Mouse (Mus musculus) midbrain, embryonic 13.5 days (tissue): ENCODE results near the gene Pttg1ip. TPM values are rescaled to one million over a fixed set of nuclear protein-coding genes. Genes with fewer than 3 reads are reported as not detected.

Experiments used
- ATAC-seq: fragments of 200-750 bp; cut with Nextera tagmentation; 2 replicates; pipeline ENCODE4 v1.8.0; 2017; ENCODE audit warnings: mild to moderate bottlenecking, moderate TSS enrichment, moderate library complexity
- H3K27ac ChIP-seq: fragments of 300-500 bp; sonication (generic); 2 replicates; pipeline ENCODE4 v1.5.1; 2015; ENCODE audit warnings: inconsistent platforms, mild to moderate bottlenecking, moderate library complexity
- H3K27me3 ChIP-seq: fragments of 300-500 bp; sonication (generic); 2 replicates; pipeline ENCODE4 v1.6.1; 2015; ENCODE audit warnings: mild to moderate bottlenecking, inconsistent platforms
- H3K36me3 ChIP-seq: fragments of 300-500 bp; sonication (generic); 2 replicates; pipeline ENCODE4 v1.6.1; 2015; ENCODE audit warnings: mild to moderate bottlenecking, inconsistent platforms
- H3K4me1 ChIP-seq: fragments of 300-500 bp; sonication (generic); replicated peaks from 2 replicates; pipeline ENCODE4 v1.6.1; 2015; ENCODE audit warnings: inconsistent platforms
- H3K4me2 ChIP-seq: fragments of 300-500 bp; sonication (generic); replicated peaks from 2 replicates; pipeline ENCODE4 v1.6.1; 2015; ENCODE audit warnings: moderate library complexity, mild to moderate bottlenecking, inconsistent platforms
- H3K4me3 ChIP-seq: fragments of 300-500 bp; sonication (generic); replicated peaks from 2 replicates; pipeline ENCODE4 v1.5.1; 2015; ENCODE audit warnings: mild to moderate bottlenecking, inconsistent platforms
- H3K9ac ChIP-seq: fragments of 300-500 bp; sonication (generic); replicated peaks from 2 replicates; pipeline ENCODE4 v1.6.1; 2015; ENCODE audit warnings: mild to moderate bottlenecking, inconsistent platforms
- H3K9me3 ChIP-seq: fragments of 300-500 bp; sonication (generic); 2 replicates; pipeline ENCODE4 v1.6.1; 2016; ENCODE audit warnings: mild to moderate bottlenecking, inconsistent platforms
- WGBS: fragments of 180-500 bp; shearing (Covaris S2); methylation state at CpG from one replicate; pipeline ENCODE4 v1.1.7; 2015; 5-methylcytosine and 5-hydroxymethylcytosine counted together
- polyA plus RNA-seq: library from polyadenylated mRNA; unstranded; fragments of >200 nt; fragmentation: Nextera tagmentation; extraction: Ambion mirVana; gene quantifications from 2 replicates; pipeline ENCODE4 v1.2.1, GENCODE M21; 2015

Gene Pttg1ip
- 57.5 and 59.0 TPM in 2 replicates for polyA plus RNA-seq

DNA sequence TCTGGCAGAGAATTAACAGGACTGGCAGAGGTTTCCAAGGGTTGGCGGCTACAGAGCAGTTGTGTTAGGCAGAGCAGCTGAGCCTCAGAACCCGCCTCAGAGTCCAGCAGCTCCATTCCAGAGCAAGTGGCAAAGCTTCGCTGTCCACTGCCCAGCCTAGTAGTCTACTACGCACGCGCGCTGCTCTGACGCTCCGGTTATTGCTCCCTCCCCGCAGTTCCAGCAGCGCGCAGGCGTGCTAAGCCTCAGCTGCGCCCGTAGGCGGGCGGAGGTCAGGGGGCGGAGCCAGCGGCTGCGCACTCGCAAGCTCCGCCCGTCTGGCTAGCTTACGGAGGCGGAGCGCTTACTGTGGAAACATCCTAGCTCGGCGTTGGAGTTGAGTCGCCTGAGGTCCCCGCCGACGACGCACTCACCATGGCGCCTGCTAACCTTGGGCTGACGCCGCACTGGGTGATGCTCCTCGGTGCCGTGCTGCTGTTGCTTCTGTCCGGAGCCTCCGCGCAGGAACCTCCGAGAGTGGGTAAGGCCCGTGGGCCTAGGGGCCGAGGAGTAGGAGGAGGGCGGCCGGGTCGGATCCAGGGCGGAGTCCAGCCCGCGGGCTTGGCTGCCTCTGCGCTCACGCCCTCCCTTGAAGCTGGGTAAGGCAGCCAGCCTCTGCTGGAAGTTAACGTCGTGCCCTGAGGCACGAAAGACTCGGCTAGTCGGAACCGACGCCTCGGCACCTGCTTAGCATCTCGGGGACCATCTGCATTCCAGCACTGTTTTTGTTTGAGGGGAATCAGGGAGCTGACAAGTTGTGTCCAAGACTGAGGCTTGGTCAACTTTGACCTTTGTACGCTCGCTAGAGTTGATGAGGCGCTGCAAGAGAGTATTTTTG, at the start of gene Pttg1ip:
Pttg1ip (plus strand) TSS at position 313 of the 877 bp plus-strand sequence.
- Histone ChIP-seq H3K27ac (peak within 1 kb of the TSS; percentile 88), H3K36me3 (no peaks in the 10 kb centered on the region), H3K4me3 (peak within 1 kb of the TSS; percentile 86), H3K4me2 (peak within 1 kb of the TSS; percentile 85), H3K27me3 (no peaks in the 10 kb centered on the region), H3K9me3 (no peaks in the 10 kb centered on the region), H3K9ac (peak within 1 kb of the TSS; percentile 92), H3K4me1 (peaks cover 21% of the 10 kb centered on the region)
- ATAC-seq: peak; percentile 98
- WGBS: under 1% methylated on average over 60 of the region's 64 CpGs

- H3K36me3 ChIP-seq: no peaks in the 10 kb centered on the region
- H3K27me3 ChIP-seq: no peaks in the 10 kb centered on the region
- no peaks in the 10 kb centered on the region for H3K4me1 ChIP-seq
- H3K9me3 ChIP-seq: no peaks in the 10 kb centered on the region
- H3K27ac ChIP-seq: no peak overlapping the region
- ATAC-seq: no peak
- no peak overlapping the region for H3K4me2 ChIP-seq
- no peak overlapping the region for H3K4me3 ChIP-seq
- no peak overlapping the region for H3K9ac ChIP-seq
- 76% methylated on average over 1 of the region's 1 CpGs for WGBS
These were observed 49.5 kb upstream of the Pttg1ip start for GRCm38 (mm10) chr10:77532020-77532413.

GRCm38 (mm10) chr10:77536727-77537126, 44.8 kb upstream of the Pttg1ip start:
- no peak overlapping the region for H3K27ac ChIP-seq
- no peaks in the 10 kb centered on the region for H3K9me3 ChIP-seq
- H3K4me3 ChIP-seq: no peak overlapping the region
- H3K4me1 ChIP-seq: no peaks in the 10 kb centered on the region
- WGBS: 80% methylated on average over 8 of the region's 8 CpGs
- no peak overlapping the region for H3K9ac ChIP-seq
- H3K36me3 ChIP-seq: no peaks in the 10 kb centered on the region
- ATAC-seq: no peak
- no peaks in the 10 kb centered on the region for H3K27me3 ChIP-seq
- H3K4me2 ChIP-seq: no peak overlapping the region

- no peak overlapping the region for H3K27ac ChIP-seq
- no peak overlapping the region for H3K4me3 ChIP-seq
- H3K4me1 ChIP-seq: no peaks in the 10 kb centered on the region
- H3K27me3 ChIP-seq: no peaks in the 10 kb centered on the region
- no peaks in the 10 kb centered on the region for H3K36me3 ChIP-seq
- no peak overlapping the region for H3K4me2 ChIP-seq
- ATAC-seq: no peak
- 87% methylated on average over 11 of the region's 11 CpGs for WGBS
- H3K9ac ChIP-seq: no peak overlapping the region
- H3K9me3 ChIP-seq: no peaks in the 10 kb centered on the region
These were observed 44.0 kb upstream of the Pttg1ip start for GRCm38 (mm10) chr10:77537215-77538209.

- Histone ChIP-seq H3K9ac (no peak overlapping the region), H3K36me3 (no peaks in the 10 kb centered on the region), H3K27ac (no peak overlapping the region), H3K4me1 (no peaks in the 10 kb centered on the region), H3K27me3 (no peaks in the 10 kb centered on the region), H3K4me3 (no peak overlapping the region), H3K9me3 (no peaks in the 10 kb centered on the region), H3K4me2 (no peak overlapping the region)
- no peak for ATAC-seq
- WGBS: 87% methylated on average over 7 of the region's 7 CpGs
These were observed 42.1 kb upstream of the Pttg1ip start for GRCm38 (mm10) chr10:77539320-77539945.

DNA sequence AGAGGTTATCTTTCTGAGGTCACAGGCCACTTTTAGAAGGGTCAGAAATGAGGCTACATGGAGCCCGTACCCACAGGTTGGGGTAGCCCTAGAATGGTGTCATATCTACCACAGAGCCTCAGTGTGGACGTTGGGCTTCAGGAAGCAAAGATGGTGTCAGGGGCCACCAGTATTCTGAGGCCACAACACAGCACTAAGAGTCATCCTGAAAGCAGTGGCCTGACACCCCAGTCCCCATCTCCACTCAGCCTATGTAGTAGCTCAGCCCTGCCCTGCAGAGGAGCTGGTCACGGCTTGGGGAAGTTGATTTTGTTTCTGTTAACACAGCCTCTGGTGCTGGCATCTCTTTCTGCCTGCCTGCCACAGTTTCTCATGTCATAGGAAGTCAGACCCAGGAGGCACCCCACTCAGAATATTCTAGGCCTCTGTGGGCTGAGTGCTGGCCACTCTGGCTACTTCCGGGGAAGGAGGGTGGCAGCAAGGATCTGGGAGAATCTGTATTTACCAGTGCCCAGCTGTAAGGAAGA, 40.9 kb upstream of the Pttg1ip start:
- WGBS: 86% methylated on average over 4 of the region's 4 CpGs
- Histone ChIP-seq H3K4me1 (no peaks in the 10 kb centered on the region), H3K36me3 (no peaks in the 10 kb centered on the region), H3K4me2 (no peak overlapping the region), H3K9me3 (no peaks in the 10 kb centered on the region), H3K4me3 (no peak overlapping the region), H3K27me3 (no peaks in the 10 kb centered on the region), H3K27ac (no peak overlapping the region), H3K9ac (no peak overlapping the region)
- no peak for ATAC-seq

DNA sequence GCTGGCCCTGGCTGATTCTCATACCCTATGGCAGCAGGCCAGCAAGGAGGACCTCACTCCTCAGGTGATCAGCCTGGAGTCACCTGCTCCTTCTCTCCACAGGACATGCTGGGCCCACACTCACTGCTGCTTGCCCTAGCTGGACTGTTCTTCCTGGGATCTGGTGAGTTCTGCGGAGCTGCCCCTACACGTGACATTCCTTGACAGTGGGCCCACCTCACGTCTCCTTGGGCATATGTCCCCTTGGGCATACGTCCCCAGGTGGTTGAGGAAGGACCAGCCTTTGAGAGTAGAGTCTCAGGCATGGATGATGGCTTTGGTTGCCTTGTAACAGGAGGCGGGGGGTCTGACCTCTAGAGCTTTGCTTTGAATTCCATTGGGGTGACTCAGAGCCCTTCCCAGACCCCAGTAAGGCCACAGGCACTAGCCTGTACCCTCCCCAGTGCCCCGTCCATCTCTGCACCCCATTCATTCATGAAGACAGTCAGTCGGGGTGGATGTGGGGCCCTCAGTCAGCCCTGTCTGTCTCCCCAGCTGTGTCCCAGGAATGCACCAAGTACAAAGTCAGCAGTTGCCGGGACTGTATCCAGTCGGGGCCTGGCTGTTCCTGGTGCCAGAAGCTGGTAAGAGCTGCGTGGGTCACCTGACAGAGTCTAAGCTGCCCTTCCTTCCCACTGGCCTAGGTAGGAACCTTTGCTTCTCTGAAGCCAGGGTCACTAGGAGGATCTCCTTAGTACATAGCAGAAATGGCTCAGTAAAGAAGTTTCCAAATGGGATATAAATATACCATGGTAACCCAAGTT, 39.5 kb upstream of the Pttg1ip start:
- no peak overlapping the region for H3K9ac ChIP-seq
- no peak overlapping the region for H3K4me2 ChIP-seq
- no peak for ATAC-seq
- H3K27me3 ChIP-seq: no peaks in the 10 kb centered on the region
- H3K9me3 ChIP-seq: no peaks in the 10 kb centered on the region
- no peaks in the 10 kb centered on the region for H3K4me1 ChIP-seq
- H3K36me3 ChIP-seq: no peaks in the 10 kb centered on the region
- no peak overlapping the region for H3K4me3 ChIP-seq
- 83% methylated on average over 10 of the region's 10 CpGs for WGBS
- no peak overlapping the region for H3K27ac ChIP-seq

DNA sequence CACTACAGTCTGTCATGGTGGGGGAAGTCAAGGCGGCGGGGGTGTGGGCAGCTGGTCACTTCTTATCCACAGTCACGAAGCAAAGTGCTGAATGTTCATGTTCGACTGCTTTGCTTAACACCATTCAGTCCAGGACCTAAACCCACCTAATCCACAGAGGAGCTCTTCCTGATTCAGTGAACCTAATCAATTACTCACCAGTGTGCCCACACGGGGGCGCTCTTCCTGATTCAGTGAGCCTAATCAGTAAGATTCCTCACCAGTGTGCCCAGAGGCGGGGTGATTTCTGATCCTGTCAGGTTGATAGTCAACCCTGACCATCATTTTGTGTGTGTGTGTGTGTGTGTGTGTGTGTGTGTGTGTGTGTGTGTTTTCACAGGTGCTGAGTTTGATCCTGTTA, 38.3 kb upstream of the Pttg1ip start:
- no peak for ATAC-seq
- H3K36me3 ChIP-seq: no peaks in the 10 kb centered on the region
- no peak overlapping the region for H3K9ac ChIP-seq
- 43% methylated on average over 7 of the region's 7 CpGs for WGBS
- no peak overlapping the region for H3K4me2 ChIP-seq
- no peaks in the 10 kb centered on the region for H3K27me3 ChIP-seq
- H3K9me3 ChIP-seq: no peaks in the 10 kb centered on the region
- H3K27ac ChIP-seq: no peak overlapping the region
- no peaks in the 10 kb centered on the region for H3K4me1 ChIP-seq
- no peak overlapping the region for H3K4me3 ChIP-seq

GRCm38 (mm10) chr10:77544916-77545315, 36.6 kb upstream of the Pttg1ip start:
- no peak overlapping the region for H3K4me2 ChIP-seq
- no peak overlapping the region for H3K4me3 ChIP-seq
- 81% methylated on average over 5 of the region's 5 CpGs for WGBS
- no peak overlapping the region for H3K27ac ChIP-seq
- H3K27me3 ChIP-seq: no peaks in the 10 kb centered on the region
- no peaks in the 10 kb centered on the region for H3K36me3 ChIP-seq
- H3K9ac ChIP-seq: no peak overlapping the region
- H3K4me1 ChIP-seq: no peaks in the 10 kb centered on the region
- no peak for ATAC-seq
- no peaks in the 10 kb centered on the region for H3K9me3 ChIP-seq

DNA sequence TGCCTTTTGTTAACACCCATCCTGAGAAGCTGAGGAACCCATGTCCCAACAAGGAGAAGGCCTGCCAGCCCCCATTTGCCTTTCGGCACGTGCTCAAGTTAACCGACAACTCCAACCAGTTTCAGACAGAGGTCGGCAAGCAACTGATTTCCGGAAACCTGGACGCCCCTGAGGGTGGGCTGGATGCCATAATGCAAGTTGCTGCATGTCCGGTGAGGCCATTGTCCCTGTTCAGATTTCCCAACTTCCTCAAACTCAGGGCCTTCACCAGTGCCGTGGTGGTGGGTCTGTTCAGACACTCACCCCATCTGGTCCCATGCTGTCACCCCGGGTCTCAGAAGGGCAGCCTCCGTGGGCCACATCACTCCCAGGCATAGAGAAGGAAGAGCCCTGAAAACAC, 32.9 kb upstream of the Pttg1ip start:
- no peak overlapping the region for H3K4me2 ChIP-seq
- no peaks in the 10 kb centered on the region for H3K36me3 ChIP-seq
- no peaks in the 10 kb centered on the region for H3K27me3 ChIP-seq
- no peak overlapping the region for H3K27ac ChIP-seq
- no peak overlapping the region for H3K4me3 ChIP-seq
- H3K9ac ChIP-seq: no peak overlapping the region
- H3K4me1 ChIP-seq: no peaks in the 10 kb centered on the region
- H3K9me3 ChIP-seq: no peaks in the 10 kb centered on the region
- no peak for ATAC-seq
- 86% methylated on average over 10 of the region's 10 CpGs for WGBS

GRCm38 (mm10) chr10:77550874-77551273, 30.6 kb upstream of the Pttg1ip start:
- H3K27me3 ChIP-seq: no peaks in the 10 kb centered on the region
- no peaks in the 10 kb centered on the region for H3K4me1 ChIP-seq
- H3K36me3 ChIP-seq: no peaks in the 10 kb centered on the region
- ATAC-seq: no peak
- no peak overlapping the region for H3K4me2 ChIP-seq
- H3K9me3 ChIP-seq: no peaks in the 10 kb centered on the region
- H3K9ac ChIP-seq: no peak overlapping the region; the same call in 1 of the 2 replicates
- H3K27ac ChIP-seq: no peak overlapping the region
- 78% methylated on average over 11 of the region's 11 CpGs for WGBS
- no peak overlapping the region for H3K4me3 ChIP-seq
